Mouse (Mus musculus) frontal cortex, postnatal 36 days (tissue): ENCODE data around the gene Fchsd2.

ENCODE experiments used
- DNase-seq, 2 experiments: peaks; one replicate each; pipeline ENCODE4 v3.0.0; 2022; ENCODE audit warnings: low spot score in 2 of 2

Fchsd2 gene

DNA sequence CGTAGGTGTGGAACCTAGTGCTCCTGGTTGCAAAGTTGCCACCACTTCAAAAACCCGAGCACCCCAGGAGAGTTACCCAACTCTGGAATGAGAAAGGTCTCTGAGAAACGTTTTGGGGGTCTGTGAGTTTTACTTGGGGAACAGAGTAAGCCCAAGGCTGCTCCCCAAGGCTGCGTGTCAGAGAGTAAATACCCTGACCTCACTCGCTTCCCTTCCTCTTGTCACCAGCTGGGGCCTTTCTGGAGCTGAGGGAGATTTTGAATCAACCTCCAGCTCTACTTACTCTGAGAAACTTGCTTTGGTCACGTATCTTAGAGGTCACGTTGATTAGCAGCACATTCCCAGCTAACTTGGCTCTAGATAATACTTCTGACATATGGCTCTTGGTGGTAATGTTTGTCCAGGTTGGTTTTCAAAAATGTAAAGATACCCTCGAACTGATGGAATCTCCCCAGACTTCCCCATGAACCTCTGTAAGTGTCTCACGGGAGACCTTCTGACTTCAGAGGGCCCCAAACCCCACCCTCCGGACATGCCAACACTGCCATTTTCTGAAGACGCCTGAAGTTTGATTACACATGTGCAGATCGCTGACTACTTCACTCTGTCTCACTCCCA is 20.4 kb upstream of the Fchsd2 start:
- no peak for DNase-seq

DNA sequence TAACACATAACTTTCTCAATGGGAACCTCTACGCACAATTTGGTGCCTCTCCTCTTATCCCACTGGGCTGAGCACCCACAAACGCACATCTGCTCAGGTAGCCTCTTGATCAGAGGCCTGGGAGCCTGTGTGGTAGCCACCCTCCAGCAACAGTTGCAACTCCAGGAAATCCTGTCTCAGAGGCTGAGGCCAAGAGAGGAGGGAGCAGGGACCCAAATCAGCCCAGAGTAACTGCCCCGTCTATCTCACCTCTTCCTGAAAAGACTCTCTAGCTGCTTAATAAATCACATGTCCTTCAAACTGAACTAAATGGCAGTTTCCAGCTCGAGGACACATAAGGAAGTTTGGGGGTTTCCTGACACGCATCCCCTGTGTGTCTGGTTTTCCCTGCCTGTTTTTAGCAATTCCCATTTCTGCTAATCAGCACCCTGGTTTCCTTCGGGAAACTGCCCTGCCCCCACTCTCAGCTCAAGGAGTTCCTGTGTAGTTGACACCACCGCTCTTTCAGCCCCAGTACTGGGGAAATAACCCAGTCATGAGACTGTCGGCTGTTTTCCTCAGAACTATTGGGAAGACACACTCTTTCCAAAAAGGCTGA is 18.4 kb upstream of the Fchsd2 start:
- DNase-seq = no peak

DNA sequence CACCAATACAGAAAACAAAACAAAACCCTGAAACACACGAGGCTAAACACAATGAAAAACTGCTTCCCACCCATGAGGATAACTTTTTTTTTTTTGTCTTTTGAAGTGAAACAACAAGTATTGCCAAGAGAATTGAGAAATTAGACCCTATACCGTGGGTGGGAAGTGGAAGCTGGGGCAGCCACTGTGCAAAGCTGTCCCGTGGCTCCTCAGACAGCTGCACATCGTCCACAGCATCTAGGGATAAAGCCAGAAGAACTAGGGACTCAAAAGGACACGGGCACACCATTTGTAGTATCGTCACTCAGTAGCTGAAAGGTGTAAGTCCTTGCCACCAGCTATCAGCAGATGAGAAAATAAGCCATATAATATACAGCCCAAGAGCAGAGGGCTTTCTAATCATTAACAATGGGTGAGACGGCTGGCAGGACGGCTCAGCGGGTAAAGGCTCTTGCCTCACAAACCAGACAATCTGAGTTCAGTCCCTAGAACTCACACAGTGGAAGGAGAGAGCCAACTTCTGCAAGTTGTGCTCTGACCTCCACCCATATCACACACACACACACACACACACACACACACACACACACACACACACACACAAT is 9.0 kb upstream of the Fchsd2 start:
- no peak for DNase-seq

DNA sequence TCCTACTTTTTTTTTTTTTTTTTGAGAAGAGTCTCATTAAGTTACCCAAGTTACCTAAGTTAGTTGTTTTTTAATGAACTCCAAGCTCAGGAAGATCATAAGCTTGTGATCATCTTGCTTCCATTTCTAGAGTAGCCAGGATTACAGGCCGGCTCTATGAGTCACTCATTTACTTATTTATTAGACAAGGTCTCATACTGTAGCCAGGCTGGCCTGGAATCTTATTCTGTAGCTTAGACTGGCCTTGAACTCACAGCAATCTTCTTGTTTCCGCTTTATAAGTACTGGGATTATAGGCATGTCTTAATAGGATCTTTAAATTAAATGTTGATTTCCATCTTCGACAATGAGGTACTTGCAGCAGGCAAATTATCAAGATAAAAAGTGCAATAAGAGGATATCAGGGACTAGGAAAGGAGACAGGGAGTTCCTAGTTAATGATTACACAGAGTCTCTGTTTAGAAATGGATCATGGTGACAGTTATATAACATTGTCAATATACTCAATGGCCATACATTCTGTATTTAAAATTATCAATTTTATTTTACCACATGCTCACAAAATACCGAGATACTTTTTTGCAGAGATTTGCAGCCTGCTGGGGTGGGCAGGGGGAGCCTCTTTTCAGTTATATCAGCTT is 7.7 kb upstream of the Fchsd2 start:
- no peak for DNase-seq

DNA sequence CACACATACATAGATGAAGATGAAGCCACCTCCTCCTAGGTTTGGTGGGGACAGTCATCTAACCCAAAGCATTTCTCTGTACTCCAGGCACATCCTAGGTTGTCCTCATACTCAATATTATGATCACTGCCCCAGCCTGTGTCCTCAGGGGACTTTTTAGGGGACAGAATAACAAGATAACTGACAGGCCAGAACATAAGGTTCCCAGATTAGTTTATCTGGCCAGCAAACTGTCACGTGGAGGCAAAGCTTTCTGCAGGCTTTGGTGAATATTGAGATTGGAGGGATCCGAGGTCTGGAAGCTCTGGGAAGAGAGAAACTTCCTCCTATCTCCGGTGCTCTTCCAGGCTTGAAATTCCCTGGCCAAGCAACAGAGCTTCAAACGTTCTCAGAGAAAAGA is 6.9 kb upstream of the Fchsd2 start:
- DNase-seq = no peak

DNA sequence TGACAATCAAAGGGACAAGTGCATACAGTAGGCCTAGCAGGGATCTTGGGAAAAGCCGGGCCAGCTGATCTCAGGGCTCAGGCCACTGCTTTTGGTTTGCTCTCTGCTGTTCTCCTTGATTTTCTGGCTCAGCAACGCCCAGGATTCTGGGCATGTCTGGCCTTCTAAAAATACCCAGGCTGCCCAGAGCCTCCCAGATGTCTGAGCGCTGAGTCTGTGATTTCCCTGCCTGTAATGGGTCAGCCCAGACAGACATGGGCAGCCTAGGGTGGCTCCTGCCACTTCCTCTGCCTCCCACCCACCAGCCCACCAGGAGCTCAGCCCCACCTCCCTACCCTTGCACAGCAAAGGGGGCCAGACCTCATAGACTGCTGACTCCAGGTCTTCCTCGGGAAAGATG is 4.0 kb upstream of the Fchsd2 start:
- peak; percentile 15 to 22 for DNase-seq

DNA sequence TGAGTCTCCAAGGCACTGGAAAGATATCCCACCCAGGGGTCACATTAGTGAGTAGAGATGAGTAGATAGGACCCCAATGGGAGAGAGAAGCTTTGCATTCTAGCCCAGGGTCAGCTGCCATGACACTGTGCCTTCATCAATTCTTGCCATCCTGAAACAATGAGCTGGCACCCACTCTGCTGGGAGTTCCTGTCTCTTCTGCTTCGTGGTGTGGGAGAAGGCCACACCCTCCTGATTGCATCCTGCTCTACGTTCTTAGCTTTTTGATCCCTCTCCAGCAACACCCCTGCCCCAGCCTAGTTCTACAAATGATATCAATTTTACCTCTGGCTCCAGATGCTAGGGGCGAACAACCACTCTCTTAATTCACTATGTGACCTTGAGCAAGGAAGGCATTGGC is 3.4 kb upstream of the Fchsd2 start:
- DNase-seq = no peak

DNA sequence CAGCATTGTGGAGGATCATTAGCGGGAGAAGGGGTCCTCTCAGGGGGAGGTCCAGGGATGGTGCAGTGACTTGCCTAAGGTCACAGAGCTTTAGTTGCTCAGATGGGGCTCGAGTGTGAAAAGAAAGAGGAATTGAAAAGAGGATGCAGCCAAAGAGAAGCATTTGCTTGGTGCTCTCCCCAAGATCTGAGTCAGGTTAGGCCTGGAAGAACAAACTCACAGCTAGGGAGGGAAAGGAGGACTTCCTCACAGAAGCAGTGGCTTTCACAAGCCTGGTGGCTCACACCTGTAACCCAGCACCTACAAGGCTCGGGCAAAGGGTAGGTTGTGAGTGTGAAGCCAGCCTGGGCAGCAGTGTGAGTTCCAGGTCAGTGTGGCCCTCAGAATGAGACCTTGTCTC is 568 bp downstream of the Fchsd2 start:
- DNase-seq = no peak

DNA sequence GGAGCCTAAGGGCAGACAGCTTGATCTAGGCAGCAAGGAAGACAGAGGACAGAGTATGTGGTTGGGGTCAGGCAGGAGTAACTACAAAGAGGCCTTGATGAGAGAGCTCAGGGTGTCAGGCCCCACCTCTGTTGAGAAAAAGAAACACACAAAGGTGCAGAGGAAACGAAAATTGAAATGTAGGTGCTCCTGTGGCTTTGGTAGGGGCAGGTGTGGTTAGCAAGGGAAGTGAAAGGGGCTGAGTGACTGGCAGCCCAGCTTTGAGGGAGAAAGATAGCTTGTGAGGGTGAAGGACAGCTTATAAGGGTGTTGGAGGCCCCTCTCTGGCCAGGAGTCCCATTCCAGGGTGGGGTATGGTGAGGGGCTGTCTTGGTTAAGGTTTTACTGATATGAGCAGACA is 2.1 kb downstream of the Fchsd2 start:
- no peak for DNase-seq

DNA sequence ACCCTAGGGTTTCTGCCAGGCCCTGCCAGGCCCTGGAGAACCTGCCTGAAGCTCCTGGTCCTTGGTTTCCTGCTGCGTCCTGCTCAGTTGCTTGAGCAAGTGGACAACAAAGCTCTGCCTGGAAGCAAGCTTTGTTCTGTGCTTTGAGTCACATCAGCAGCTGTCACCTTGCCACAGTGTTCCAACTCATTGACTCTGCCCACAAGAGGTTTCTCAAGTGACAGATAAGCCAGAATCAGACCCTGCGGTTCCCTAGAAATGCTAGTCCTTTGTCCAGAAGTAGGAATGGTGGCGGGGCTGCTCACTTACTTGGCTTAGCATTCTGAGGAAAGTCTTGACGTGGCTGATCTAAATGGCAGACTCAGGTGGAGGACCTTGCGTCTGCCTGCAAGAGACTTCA is 2.9 kb downstream of the Fchsd2 start:
- DNase-seq = no peak

DNA sequence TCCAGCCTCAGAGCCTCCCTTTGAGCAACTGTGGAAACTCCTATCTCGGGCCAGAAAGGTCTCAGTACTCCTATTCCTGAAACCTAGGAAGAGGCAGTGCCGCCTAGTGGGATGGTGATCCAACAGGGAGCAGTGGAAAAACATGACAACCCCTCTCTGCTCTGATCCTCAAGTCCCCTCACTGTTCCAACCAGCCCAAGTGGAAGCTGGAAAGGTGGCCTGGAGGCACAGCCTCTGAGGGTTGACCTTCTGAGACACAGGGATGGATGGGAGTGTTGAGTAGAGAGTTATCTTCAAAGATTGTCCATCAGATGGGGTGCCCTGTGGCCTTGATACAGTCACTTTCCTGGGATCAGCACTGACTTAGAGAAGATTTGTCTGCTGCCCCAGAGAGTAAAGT is 3.9 kb downstream of the Fchsd2 start:
- DNase-seq = no peak

DNA sequence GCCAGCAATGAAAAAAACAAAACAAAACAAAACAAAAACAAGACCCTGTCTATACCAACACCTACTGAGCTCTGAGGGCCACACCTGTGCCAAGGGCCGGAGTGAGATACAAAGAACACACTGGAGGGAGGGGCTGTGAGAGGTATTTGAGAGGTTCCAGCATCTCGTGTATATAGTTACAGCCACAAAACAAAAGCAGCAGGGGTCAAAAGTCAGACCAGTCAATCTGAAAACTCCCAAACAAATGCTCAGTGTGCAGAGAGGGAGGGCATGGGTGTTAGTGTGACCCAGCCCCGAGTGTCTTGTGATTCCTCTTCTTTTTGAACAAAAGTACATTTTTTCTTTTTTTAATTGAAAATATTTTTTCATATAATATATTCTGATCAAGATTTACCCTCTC is 4.4 kb downstream of the Fchsd2 start:
- DNase-seq = no peak

DNA sequence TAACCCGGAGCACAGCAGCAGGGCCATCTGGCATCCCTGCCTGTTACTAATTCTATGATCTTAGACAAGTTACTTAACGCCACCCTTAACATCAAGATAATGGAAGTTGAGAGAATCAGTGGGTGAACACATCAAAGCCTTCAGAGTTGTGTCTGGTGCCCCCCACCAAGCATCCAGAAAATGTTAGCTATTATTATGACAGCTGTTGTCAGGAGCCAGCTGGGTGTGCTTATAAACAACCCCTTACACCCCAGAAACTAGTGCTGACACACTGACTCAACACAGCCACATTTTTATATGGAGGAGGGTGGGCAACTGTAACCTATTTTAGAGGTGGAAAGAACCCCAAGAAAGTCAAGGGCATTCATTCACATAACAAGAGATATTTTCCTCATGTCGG is 7.3 kb downstream of the Fchsd2 start:
- no peak for DNase-seq

DNA sequence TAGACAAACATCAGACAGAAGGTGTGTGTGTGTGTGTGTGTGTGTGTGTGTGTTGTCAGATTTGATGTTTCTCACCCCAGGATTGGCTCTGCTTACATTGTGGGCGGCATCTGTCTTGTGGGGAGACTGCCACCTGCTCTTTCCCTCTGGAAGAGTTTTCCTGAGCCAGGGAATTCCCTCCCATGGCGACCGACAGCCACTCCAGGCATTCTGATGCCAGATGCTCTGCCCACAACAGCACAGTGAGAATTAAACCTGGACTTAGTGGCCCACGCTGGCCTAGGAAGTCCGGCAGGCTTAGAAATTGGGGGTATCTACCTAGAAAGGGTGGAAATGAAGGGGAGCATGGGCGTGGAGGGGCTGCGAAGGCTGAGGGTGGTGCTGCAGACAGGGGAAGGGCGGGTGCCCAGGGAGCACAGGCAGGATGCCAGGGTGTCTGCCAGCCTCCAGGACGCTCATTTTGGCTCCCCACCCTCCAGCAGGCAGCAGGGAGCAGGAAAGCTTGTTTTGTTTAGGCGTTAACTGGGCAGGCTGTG is 8.6 kb downstream of the Fchsd2 start:
- DNase-seq = peak; percentile 73 to 82

DNA sequence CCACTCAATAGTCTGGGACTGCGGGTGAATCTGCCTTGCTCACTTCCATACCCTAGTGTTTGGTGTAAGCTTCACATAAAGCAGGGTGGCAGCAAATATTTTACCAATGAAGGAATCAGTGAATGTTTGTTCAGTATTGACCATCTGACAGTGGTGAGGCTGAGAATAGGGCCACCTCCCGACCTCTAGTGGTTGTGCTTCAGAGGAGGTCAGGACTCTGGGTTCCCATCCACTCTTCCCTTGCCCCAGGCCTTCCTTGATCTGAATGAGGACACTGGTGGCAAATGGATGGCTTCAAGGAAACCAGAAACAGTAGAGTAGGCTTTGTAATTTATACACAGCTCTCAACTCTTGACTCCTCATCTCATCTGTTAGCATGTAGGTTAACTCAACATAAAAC is 14.0 kb downstream of the Fchsd2 start:
- DNase-seq = no peak

DNA sequence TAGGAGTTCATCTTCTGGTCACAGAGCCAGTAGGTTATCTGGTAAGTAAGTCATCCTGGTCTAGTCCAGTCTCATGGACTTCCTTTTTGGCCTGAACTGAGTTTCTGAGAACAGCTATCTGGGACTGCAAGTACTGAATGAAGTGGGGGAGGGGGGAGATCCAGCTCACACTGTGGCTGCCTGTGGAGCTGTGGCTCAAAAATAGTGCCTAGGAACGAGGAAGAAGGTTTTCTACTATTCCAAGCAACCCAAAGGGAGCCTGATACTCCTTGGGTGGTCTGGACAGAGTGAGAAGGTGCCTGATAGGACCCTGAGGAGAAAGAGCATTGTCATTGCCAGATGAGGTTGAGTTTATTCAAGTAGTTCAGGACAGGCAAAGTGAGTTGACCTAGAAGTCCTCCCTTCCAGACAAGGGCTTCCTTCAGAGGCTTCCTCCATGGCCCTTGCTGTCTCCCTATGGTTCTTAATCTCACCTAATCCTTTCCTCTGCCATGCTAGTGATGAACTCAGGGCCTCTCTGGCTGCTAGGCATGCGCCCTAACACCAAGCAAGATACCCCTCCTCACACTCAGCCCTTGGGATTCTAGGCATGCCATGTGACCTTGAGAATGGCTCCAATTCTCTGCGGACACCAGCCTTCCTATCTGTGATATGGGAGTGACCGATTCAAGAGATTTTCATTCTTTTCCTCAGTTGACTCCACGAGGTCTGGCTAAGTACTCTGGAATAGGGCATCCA is 14.6 kb downstream of the Fchsd2 start:
- no peak for DNase-seq

DNA sequence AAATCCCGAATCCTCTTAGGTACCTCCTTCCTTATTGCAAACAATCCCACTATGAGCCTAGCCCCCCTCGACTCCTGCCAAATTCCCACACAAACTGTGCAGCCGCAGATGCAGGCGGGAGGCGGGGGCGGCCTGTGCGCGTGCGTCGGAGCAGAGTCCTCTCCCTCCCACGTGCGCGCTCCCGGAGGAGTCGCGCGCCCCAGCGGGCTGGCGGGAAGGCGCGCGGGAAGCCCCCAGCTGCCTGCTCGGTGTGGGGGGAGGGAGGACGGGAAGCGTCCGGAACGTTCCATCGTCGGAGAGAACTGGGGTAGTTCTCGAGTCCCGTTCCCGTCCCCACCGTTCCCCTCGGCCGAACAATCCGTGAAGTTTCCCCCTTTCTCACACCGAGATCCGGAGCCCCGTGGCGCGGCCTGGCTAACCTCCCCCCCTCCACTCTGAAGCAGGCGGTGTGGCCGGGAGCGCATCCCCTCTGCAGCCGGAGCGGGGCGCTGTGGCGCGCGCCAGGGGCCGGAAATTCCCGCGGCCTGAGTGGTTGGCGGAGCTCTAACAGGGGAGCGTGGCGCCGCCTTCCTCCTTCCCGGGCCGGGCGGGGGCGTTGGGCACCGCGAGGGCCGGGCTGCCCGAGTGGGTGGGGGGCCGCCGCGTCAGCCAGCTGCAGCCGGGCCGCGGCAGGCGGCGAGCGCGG is 15.4 kb downstream of the Fchsd2 start:
- DNase-seq = peak; percentile 97 to 98

DNA sequence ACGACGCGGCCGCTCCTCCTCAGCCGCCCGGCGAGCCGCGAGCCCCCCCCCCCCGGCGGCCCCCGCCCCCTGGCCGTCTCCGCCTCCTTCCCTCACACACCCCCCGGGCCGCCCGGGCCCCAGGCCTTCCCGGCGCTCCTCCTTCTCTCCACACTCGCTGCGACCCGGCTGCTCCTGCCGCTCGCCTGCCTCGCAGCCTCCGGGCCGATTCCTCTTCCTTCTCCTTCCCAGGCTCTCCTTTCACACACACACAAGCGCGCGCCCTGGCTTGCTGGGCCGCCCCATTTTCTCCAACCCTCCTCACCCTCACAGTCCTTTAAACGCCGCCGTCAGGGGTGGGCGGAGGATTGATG is 16.0 kb downstream of the Fchsd2 start:
- DNase-seq = no peak

DNA sequence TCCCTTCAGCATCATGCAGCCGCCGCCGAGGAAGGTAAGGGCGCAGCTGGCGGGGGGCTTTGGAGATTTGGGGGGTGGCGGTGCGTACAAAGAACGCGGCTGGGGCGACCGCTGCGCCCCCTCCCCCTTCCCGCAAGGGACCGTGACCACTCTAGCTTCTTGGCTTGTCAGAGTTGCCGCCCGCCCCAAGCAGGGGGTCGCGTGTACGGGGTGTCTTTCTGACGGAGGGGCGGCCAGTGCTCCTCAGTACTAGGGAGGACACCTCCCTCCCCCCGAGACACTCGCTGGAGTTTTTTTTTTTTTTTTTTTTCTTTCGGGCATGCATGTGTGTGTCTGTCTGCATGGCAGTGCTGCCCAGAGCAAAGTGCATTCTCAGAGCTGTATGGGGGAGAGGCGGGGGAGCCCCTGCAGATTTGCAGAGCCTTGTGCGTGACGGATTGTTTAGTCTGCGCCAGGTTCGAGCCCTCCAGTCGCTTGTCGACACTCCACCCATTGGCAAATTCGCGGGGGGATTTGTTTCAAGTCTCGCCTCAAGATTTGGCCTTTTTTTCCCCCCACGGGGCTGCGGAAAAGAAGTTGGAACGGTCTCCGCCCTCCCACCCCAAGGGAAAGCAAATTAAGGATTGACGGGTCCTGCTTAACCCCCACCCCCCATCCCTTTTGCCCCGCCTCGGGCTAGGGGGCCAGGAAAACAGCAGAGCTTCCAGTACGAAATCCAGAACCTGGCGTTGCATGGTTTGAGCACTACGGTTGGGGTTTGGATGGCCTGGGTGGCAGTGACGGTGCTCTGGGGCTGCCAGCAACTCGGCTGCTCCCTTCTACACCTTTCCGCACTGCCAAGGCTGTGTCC is 16.6 kb downstream of the Fchsd2 start:
- DNase-seq = peak; percentile 16 to 24

DNA sequence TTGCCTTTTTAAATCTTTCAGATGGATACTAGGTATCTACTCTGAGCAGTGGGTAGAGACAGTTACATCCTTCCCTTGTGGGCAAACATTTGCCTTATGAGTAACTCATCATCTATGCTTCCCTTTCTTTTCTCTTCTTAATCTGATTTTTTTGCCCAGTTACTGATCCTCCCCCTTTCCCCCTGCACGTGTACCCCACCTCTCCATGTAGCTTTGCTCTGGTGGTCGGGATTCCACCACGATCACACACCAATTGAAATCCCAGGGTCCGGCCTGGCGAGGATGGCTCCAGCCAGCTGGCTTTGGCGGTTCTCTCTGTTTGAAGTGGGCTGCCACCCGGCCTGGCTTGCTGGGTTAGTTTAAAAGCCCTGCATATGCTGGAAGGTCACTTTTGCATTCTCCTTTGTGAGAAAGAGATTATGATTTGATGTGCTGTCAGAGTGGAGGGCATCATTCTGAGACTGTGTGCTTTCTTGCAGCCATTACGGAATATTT is 17.2 kb downstream of the Fchsd2 start:
- no peak for DNase-seq

DNA sequence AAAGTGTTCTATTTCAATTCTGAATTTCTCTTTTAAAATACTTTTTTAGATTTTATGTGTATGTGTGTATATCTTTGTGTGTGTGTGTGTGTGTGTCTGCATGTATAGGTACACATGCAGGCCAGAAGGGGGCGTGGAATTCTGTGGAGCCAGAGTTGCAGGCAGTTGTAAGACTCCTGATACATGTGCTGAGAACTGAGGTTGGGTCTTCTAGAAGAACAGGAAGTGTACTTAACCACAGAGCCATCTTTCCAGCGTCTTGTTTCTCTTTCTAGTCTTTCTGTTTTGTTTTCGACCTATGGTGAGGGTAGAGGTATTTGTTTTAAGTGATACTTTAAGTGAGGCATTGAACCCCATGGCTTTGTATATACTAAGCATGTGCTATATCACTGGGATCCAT is 20.7 kb downstream of the Fchsd2 start:
- no peak for DNase-seq
